Mouse (Mus musculus) kidney, postnatal 36 days (tissue): ENCODE data around the gene Gm45521.
A peak's percentile ranks its signal among the peaks of the same experiment; 100 is the strongest.

Experiments used
- DNase-seq, 2 experiments: peaks; one replicate each; pipeline ENCODE4 v3.0.0; 2021 to 2022; ENCODE audit warnings: mixed read lengths in 2 of 2

The Gm45521 gene

DNA sequence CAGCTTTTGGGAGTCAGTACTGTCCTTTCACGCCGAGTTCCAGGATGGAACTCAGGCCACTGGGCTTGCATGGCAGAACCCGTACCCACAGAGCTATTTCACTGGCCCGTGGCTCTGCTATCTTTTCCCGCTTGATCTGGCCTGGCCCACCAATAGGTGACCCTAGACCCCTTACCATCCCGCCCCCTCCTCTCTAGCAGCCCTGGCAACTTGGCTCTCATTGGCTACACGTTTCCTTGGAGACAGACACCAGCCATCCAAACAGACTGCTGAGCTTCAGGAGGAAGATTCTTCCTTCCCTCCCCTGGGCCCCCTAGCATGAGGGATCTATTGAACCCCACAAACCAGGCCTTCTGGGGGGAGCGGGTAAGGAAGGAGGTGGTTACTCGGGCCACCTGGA, at the start of gene Gm45521:
Gene Gm45521, plus strand, starts transcription at position 240 of the 400 bp plus-strand sequence.
- DNase-seq: no peak

DNA sequence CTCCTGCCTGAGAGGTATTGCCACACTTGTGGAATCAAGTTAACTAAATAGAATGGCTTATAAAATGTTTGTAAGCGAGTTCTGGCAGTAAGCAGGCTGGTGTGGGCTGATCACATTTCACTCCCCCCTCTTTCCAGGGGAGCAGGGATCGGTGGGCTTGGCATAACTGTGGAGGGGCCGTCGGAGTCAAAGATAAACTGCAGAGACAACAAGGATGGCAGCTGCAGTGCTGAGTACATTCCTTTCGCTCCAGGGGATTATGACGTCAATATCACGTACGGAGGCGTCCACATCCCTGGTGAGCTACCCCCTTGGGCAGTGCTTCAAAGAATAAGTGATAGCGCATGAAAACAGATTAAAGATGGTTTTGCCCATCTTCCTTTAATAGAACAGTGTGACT, 47.6 kb upstream of the Gm45521 start:
- no peak for DNase-seq

DNA sequence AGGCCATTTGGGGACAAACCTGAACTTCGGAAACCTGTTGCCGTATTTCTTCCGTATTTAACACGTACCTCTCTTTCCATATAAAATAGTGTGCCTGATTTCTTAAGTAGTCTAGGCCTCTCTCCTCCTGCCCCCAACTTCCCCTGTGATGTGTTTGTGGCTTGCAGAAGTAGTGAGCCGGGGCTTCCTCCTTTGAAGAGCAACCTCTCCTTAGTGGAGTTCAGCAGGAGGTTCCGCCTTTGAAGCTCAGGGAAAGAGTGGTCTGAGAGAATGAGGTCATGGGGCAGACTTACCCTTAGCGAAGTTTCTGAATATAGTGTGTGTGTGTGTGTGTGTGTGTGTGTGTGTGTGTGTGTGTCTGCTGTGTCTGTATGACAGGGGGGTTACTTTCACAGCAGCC, 43.2 kb upstream of the Gm45521 start:
- no peak for DNase-seq

DNA sequence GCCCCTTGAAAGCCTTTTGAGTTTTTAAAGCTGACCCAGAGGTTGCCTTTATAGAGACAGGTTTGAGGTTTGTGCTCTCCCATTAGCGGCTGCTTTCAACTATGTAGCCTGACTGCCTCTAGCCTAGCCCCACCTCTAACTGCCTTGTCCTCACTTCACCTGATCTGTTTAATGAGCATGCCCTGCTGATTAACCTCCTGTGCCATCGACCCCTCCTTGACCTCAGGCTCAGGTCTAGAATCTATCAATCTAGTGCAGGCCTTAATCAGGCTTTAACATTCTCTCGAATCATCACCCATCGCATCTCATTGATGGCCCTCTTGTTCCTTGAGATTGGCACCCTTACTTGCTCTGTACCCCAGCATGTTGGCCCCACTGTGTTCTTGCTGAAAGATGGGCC, 42.6 kb upstream of the Gm45521 start:
- DNase-seq: no peak

DNA sequence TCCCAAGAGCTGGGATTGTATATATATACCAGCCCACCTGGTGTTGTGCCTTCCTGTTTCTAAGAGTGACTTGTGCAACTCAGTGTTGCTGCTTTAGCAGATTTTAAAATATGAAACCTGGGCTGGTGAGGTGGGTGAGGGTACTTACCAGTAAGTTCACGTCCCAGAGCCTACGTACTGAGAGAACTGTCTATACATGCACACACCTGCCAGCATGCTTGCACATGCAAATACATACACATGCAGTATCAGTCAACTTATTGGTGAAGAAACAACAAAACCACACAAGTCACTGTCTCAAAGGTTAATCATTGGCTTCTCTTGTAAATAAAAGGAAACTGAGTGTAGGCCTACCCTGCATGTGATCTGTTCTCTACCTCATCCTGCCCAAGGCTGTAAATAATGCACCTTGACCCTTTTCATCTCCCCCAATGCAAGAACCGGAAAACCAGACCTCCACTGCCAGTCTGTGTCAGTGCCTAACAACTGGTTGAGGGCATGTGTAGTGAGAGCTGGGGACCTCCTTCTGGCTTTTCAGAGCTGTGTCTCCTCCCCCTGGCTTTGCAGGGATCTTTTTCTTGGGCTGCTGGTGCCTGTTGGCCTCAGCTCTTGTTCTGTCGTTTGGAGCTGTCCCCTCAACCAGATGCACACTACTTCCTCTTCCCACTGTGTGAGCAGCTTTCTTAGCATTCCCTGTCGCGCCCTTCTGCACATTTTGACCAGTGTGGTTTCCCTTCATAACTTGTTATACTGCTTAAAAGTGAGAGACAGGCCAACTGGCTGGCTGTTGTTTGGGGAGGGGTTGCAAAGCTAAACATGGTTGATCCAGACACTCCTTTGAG, 38.7 kb upstream of the Gm45521 start:
- no peak for DNase-seq

DNA sequence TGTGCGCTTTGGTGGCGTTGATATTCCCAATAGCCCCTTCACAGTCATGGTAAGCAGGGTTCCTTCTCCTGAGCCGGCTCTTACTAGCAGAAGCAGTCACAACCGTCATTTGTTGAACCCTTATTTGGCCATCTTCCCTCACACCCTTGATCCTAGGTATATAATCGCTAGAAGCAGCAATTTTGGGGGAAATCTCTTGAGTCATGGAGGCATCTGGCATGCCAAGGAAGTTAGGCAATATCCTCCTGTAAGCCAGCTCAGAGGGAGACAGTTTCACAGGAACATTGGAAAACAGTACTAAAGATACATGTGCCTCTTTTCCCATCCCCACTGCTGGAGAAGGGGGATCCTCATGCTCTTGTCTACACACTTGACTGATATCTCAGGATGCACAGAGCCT, 37.8 kb upstream of the Gm45521 start:
- DNase-seq: no peak

DNA sequence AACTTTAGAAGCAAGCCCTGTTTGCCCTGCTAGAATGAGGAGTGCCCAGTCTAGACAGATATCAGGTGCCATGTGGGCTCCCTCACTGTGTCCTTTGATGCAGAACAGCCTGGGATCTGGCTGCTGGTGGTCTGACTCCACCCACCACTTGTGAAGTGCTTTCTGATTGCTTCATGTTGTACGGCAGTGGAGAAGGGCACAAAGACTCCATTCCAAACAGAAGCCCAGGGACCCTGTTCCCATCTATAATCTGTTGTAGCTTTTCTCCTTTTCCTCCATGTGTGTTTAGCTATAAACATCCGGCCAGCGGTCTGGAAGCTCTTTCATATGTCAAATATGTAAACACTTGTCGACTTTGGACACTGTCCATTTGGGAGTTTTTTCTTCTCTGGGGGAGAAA, 37.2 kb upstream of the Gm45521 start:
- DNase-seq: no peak

DNA sequence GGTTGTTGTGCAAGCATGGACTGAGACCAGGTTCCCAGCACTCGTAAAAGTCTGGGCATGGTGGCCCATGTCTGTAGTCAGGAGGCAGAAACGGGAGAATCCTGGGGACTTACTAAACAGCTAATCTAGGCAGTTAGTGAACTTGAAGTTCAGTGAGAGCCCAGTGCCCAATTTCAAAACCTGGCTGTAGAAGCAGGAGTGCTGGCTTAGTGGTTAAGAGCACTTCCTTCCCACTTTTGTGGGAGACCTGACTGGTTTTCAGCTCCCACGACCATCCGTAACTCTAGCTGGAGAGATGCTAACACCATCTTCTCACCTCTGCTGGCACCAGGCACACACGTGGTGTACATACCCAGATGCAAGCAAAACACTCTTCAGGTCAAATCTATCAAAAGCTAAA, 35.6 kb upstream of the Gm45521 start:
- DNase-seq: no peak

DNA sequence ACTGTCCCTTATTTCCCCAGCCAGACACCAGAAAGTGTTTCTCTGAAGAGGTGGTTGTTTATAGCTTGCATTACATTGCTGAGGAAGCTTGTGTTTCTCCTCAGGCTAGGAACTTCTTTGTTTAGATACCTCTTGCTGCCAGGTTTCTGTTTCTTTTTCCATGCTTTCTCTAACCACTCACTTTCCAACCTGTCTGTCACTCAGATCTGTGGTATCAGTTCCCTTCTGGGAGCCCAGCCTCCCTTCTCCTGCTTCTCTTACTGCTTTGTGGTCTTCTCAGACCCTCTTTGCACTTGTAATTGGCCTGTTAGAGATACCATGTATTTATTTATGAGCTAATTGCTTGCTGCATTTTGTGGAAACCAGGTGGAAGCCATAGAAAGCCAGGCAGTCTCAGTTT, 33.5 kb upstream of the Gm45521 start:
- DNase-seq: no peak

DNA sequence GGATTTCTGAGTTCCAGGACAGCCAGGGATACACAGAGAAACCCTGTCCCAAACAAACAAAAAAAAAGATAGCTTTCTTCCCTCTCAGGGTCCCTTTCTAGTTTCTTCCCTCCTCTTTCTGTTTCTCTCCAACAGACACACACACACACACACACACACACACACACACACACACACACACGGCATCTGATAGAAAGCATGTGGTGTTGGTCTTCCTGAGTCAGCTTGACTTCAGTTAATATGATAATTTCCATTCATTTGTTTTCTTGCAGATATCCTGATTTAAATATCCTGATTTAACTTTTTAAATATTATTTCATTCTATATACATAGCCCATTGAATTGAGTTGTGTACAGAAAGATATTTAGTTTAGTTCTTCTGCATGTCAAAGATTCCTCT, 28.7 kb upstream of the Gm45521 start:
- DNase-seq: no peak

DNA sequence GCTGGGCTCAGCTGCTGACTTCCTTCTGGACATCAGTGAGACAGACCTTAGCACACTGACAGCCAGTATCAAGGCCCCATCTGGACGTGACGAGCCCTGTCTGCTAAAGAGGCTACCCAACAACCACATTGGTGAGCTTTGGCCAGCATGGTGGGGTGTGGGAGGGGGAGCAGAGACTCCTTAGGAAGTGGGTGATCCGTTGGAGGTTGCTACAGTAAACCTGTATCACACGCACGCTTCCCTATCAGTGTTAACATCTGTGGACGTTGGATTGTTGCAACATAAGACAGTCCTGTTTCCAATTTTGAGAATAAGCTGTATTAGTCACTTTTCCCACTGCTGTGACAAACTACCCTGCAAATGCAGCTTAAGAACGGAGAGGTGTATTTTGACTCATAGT, 28.1 kb upstream of the Gm45521 start:
- DNase-seq: no peak

DNA sequence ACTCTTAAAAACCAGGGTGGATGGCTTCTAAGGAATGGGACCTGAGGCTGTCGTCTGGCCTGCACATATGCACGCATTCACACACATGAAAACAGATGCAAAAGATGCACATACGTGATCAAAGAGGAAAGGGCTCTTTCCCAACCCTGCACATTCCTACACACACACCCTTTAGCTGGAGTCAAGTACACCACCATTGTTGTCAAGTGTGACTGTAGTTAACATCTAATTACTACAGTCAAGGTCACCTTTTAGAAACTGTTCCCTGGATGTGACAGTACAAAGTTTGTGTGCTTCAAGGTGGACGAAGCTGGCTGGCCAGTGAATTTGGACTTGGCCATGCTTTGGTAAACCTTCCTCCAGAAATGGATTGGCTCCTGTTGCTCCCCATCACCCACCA, 24.9 kb upstream of the Gm45521 start:
- no peak for DNase-seq

DNA sequence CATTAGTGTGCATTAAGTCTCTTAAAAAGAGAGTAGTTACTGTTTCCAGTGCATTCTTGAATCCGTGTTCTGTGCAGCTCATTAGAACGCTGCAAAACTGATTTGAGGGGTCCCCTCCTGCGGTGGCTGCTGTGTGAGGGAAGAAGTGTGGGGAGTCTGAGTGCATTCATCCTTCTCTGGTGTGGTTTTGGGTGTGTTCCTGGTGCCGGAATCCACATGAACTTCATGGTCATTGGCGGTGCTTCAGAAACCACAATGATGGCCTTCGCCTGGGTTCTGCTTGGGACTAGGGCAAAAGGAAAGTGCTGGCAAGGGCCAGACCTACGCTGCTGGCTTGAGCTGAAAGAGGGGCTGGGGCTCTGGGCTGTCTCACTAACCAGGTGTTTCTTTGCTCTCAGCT, 22.9 kb upstream of the Gm45521 start:
- DNase-seq: no peak

DNA sequence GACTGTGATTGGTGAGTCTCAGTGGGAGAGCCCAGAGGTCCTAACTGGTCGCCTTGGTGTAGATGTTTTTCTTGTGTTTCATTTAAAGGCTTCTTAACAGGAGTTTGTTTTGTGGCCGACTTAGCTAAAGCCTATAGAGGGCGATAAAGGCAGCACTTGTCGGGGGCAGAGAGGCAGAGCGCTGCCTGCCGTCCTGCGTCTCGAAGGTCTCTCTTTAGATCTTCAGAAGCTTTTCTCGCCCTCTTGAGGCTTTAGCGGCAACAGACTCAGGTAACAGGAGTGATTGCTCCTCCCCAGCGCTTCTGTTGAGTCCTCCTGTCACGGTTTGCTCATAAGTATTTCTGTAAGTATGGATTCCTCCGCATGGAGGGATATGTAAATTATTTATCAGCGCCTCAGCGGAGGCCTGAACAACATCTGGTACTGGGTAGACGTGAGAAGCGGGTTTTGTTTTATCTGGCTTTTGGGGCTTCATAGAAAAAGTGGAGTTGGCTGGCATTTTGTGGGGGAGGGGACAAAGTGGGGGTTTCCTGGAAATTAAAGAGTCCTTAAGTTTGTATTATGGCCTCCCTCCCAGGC, 19.9 kb upstream of the Gm45521 start:
- peak; percentile 20 to 25 for DNase-seq

DNA sequence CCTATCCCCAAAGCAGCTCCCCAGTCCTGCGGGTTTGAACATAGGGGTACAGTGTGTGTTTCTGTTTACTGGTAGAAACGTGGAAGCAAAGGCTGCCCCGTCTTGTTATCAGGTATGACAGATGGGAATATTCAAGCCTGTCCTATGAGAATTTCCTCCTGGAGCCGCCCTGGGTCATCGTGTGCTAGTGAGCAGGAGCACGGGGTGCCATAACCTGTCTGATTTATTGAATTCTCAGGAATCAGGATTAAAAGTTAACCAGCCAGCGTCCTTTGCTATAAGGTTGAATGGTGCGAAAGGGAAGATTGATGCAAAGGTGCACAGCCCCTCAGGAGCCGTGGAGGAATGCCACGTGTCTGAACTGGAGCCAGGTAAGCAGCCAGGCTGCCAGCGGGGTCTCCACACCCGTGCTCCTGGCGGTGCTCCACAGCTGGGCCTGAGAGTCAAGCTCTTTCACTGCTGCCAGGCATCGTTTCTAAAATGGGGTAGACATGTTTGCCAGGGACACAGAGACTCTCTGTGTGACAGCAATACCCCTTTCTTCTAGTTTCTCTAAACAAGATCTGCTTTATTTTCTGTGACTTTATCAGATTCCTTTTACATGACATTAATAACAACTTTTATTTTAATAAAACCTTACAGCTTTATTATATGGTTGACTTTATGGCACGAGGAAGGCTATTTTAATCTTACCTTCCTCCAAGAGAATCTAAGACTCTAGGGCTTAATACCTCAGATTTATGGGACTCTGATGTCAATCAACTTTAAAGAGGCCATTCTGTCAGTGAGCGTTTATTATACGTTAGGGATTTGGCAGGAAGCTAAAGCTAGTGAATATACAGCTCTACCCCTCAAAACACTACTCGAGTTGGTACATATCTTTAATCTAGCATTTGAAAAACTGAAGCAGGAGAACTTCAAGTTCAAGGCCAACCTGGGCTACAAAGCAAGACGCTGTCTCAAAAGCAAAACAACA, 18.0 kb upstream of the Gm45521 start:
- peak; percentile 17 to 29 for DNase-seq

DNA sequence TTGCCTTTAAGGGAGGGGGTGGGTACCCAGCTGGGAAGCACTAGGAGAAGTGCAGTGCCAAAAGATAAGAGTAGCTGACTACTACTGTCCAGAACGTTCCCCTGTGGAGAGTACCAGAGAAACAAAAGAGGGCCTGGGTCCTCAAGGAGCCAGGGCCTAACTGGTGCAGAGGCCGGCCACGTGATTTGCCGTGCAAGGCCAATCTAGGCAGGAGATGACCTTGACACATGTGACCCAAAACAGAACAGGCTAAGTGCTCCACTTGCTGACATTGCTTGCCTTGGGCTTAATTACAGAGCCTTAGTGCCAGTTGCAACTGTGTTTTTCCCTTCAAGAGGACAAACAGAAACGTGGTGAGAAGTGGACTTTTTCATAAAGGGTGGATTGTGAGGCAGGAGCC, 15.7 kb upstream of the Gm45521 start:
- peak; percentile 22 to 24 for DNase-seq

DNA sequence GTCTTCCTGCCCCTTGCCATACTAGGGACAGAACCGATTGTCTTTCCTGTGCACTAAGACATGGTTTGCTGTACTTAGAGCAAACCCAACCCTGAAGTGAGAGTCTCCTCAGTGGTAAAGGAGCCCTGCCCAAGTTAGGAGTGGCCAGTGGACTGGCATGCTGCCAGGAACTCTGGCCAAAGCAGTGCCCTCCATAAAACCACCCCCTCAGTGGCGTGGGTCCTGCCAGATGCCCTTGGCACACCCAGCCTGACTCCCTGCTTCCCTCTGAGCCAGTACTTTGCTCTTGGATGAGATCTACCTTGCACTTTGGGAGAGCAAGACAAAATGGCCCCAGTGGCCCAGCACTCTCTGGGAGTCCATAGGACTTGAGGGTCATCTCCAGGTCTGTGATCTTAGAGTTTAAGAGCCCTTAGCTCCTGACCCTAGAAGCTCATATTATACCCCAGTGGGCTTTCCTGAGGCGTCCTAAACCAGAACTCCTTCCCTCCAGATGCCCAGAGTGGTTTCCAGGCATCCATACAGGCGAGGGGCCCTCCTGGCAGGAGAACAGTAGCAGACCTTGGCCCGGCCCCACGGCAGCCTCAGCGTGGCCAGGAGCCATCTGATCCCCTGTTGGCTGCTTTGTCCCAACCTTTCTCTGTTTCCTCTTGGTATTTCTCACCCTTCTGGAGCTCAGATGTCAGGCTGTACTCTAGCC, 13.8 kb upstream of the Gm45521 start:
- DNase-seq: peak; percentile 89 to 90

DNA sequence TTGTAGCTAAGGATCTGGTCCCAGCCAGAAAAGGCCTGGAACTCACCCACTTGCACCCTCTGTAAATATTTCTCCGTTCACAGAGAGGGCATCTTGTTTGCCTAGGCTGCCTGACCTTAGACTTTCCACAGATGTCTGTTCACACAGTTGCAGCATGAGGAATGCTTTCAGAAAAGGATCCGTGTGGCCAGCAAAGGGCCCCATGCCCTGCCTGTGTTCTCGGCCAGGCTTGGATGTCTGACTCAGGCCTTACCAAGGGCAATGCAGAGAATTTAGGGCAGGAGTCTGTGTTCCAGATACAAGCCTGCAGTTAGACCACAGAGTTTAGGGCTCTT, 13.3 kb upstream of the Gm45521 start:
- DNase-seq: no peak

DNA sequence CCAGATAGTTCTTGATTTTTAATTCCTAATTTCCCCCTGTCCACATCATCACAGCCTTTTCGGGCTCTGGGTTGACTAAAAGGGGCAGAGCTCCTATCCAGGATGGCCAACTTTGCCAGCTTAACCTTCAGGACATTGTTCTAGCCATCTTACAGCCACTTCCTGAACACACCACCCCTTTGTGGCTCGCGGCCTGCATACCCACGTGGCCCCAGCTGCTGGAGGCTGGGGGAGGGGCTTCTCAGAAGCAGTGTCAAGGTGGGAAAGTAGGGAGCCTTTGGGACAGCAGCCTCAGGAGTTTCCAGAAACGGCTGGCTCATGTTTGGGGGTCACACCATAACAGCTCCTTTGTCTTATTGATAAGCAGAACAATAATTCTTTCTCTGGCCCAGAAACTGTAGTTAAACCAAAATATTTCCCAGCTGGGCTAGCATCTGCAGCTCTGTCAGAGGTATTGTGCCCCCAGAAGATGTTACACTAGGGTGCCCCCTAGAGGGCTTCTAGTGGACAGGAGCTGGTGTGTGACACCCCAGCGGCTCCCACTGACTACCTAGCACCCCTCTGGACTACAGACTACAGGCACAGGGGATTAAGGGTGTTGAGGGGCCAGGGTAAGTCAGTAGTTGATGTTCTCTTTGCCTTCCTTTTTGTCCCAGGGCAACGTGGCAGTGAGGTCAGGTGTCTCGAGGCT, 12.6 kb upstream of the Gm45521 start:
- DNase-seq: peak; percentile 24 to 41

DNA sequence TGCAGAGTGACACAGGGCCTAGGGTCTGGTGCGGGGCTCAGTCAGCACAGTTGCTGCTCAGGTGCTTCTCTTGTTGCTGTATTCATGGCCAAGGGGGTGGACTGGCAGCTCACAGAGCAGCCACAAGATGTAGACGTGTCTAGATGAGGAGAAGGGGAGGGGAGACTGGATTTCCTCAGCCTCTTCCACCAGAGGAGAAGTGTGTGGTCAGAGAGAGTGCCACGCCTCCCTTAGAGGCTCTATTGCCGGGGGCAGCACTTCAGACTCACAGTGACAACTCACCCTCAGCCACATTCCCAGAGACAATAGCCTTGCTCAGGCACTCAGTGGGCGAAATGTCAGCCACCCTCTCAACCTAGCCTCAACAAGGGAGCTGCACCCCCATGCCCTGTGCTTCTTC, 11.8 kb upstream of the Gm45521 start:
- no peak for DNase-seq

DNA sequence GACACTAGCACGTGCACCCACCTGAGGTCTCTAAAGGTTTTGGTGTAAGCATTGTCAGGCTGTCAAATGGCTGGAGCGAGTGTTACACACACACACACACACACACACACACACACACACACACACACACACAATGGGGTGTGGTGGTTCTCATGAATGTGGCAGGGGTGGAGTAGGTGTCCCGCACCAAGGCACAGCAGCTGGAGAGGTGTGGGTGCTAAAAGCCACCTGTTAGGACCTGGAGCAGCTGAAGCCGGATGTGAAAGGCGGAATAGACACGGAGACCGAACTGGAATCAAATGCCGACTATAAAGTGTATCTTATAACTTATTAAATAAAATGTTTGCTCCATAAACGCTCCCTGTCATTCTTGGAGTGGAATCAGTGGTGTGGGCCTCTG, 5.9 kb upstream of the Gm45521 start:
- DNase-seq: no peak

DNA sequence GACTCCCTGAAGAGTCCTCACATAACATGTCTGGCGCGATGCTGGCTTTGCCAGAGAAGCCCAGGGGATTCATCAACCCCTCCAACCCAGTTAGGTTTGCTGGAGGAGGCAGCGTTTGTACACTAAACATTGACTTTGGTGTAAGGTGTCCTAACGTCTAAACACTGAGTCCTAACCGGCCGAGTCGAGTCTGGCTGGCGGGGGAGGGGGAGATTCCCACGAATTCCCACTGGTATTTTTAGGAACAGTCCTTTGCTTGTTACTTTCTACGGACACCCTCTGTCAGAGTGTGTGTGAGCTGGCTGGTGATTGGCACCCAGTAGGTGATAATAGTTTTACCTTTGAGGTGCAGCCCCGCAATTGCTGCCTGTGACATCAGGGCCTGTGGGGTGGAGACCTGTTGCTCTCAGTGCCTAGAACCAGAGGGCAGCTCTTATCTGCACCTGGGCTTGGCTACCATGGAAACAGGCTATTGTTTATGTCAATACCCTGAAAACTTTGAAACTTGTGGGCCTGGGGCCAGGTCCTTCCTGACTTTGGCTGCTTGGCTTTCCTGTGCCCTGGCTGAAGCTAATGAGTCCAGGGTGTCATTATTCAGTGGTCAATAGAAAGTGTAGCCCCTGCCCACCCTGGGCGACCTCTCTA, 4.4 kb upstream of the Gm45521 start:
- DNase-seq: peak; percentile 60 to 68
